Mouse (Mus musculus): ENCODE results near the gene Ssb. TPM values are rescaled to one million over a fixed set of nuclear protein-coding genes. Genes with fewer than 3 reads are reported as not detected.

Gene Ssb
- polyA plus RNA-seq, 1 experiment = 1.6 TPM

GRCm38 (mm10) chr2:69860972-69861452 is 350 bp upstream of the Ssb start:
- Histone ChIP-seq H3K4me3 (ENCODE audit: extremely low read depth, insufficient read depth, insufficient read length) (peak overlapping the region; percentile 81), H3K27me3 (ENCODE audit: control insufficient read depth, insufficient read depth, low read length) (no peaks in the 10 kb centered on the region), H3K4me1 (ENCODE audit: control insufficient read depth, insufficient read depth, insufficient read length) (no peaks in the 10 kb centered on the region; the same call in 1 of the 2 replicates), H3K27ac (ENCODE audit: insufficient read depth, low read length) (peak overlapping the region; percentile 79), H3K36me3 (ENCODE audit: control insufficient read depth, insufficient read depth, low read length) (peaks cover 3% of the 10 kb centered on the region; the same call in 1 of the 2 replicates)
- no peak for TF ChIP-seq POLR2A (IDR thresholded peaks at IDR 0.05; ENCODE audit: low read depth, low read length)
- TF ChIP-seq CTCF (IDR thresholded peaks at IDR 0.05; ENCODE audit: extremely low read depth, insufficient read depth, insufficient read length, insufficient replicate concordance) = no peak
- WGBS = 0% methylated on average over 13 of the region's 13 CpGs
- DNase-seq (ENCODE audit: low read depth in 1 of 2, low spot score in 2 of 2) = peak in 1 of 2 experiments; percentile 8

GRCm38 (mm10) chr2:69862117-69862657 is 825 bp downstream of the Ssb start:
- H3K27me3 ChIP-seq (ENCODE audit: control insufficient read depth, insufficient read depth, low read length) = no peaks in the 10 kb centered on the region
- WGBS = under 1% methylated on average over 13 of the region's 13 CpGs
- peak overlapping the region; percentile 81 for H3K4me3 ChIP-seq (ENCODE audit: extremely low read depth, insufficient read depth, insufficient read length)
- H3K27ac ChIP-seq (ENCODE audit: insufficient read depth, low read length) = peak overlapping the region; percentile 79; the same call in 1 of the 2 replicates
- no peaks in the 10 kb centered on the region; the same call in 1 of the 2 replicates for H3K4me1 ChIP-seq (ENCODE audit: control insufficient read depth, insufficient read depth, insufficient read length)
- TF ChIP-seq CTCF (IDR thresholded peaks at IDR 0.05; ENCODE audit: extremely low read depth, insufficient read depth, insufficient read length, insufficient replicate concordance) = no peak
- no peak for TF ChIP-seq POLR2A (IDR thresholded peaks at IDR 0.05; ENCODE audit: low read depth, low read length)
- H3K36me3 ChIP-seq (ENCODE audit: control insufficient read depth, insufficient read depth, low read length) = peaks cover 5% of the 10 kb centered on the region; the same call in 1 of the 2 replicates
- no peak for DNase-seq (ENCODE audit: low read depth in 1 of 2, low spot score in 2 of 2)

GRCm38 (mm10) chr2:69883990-69884391 is 22.6 kb downstream of the Ssb start:
- 59% methylated on average over 2 of the region's 2 CpGs for WGBS
- Histone ChIP-seq H3K27me3 (ENCODE audit: control insufficient read depth, insufficient read depth, low read length) (no peaks in the 10 kb centered on the region), H3K36me3 (ENCODE audit: control insufficient read depth, insufficient read depth, low read length) (no peaks in the 10 kb centered on the region; the same call in 1 of the 2 replicates), H3K4me3 (ENCODE audit: extremely low read depth, insufficient read depth, insufficient read length) (no peak overlapping the region), H3K4me1 (ENCODE audit: control insufficient read depth, insufficient read depth, insufficient read length) (no peaks in the 10 kb centered on the region), H3K27ac (ENCODE audit: insufficient read depth, low read length) (no peak overlapping the region)
- TF ChIP-seq CTCF (IDR thresholded peaks at IDR 0.05; ENCODE audit: extremely low read depth, insufficient read depth, insufficient read length, insufficient replicate concordance) (no peak), POLR2A (IDR thresholded peaks at IDR 0.05; ENCODE audit: low read depth, low read length) (no peak)
- no peak for DNase-seq (ENCODE audit: low read depth in 1 of 2, low spot score in 2 of 2)

- Histone ChIP-seq H3K36me3 (ENCODE audit: control insufficient read depth, insufficient read depth, low read length) (no peaks in the 10 kb centered on the region; the same call in 1 of the 2 replicates), H3K4me1 (ENCODE audit: control insufficient read depth, insufficient read depth, insufficient read length) (no peaks in the 10 kb centered on the region), H3K27ac (ENCODE audit: insufficient read depth, low read length) (no peak overlapping the region), H3K27me3 (ENCODE audit: control insufficient read depth, insufficient read depth, low read length) (no peaks in the 10 kb centered on the region), H3K4me3 (ENCODE audit: extremely low read depth, insufficient read depth, insufficient read length) (no peak overlapping the region)
- DNase-seq (ENCODE audit: low read depth in 1 of 2, low spot score in 2 of 2) = no peak
- TF ChIP-seq POLR2A (IDR thresholded peaks at IDR 0.05; ENCODE audit: low read depth, low read length) (no peak), CTCF (IDR thresholded peaks at IDR 0.05; ENCODE audit: extremely low read depth, insufficient read depth, insufficient read length, insufficient replicate concordance) (no peak)
- 32% methylated on average over 6 of the region's 6 CpGs for WGBS
These were observed 23.2 kb downstream of the Ssb start for GRCm38 (mm10) chr2:69884581-69884980.

- no peaks in the 10 kb centered on the region for H3K27me3 ChIP-seq (ENCODE audit: control insufficient read depth, insufficient read depth, low read length)
- peak overlapping the region; percentile 77 for H3K4me3 ChIP-seq (ENCODE audit: extremely low read depth, insufficient read depth, insufficient read length)
- WGBS = 2% methylated on average over 12 of the region's 12 CpGs
- H3K36me3 ChIP-seq (ENCODE audit: control insufficient read depth, insufficient read depth, low read length) = no peaks in the 10 kb centered on the region; the same call in 1 of the 2 replicates
- H3K4me1 ChIP-seq (ENCODE audit: control insufficient read depth, insufficient read depth, insufficient read length) = no peaks in the 10 kb centered on the region
- no peak for DNase-seq (ENCODE audit: low read depth in 1 of 2, low spot score in 2 of 2)
- H3K27ac ChIP-seq (ENCODE audit: insufficient read depth, low read length) = peak overlapping the region; percentile 7; the same call in 1 of the 2 replicates
- TF ChIP-seq CTCF (IDR thresholded peaks at IDR 0.05; ENCODE audit: extremely low read depth, insufficient read depth, insufficient read length, insufficient replicate concordance) (no peak), POLR2A (IDR thresholded peaks at IDR 0.05; ENCODE audit: low read depth, low read length) (no peak)
These were observed 23.7 kb downstream of the Ssb start for GRCm38 (mm10) chr2:69885050-69885449.

GRCm38 (mm10) chr2:69885451-69886305 is 24.3 kb downstream of the Ssb start, which contains the start of gene Mettl5:
Mettl5 (minus strand) TSS chr2:69885615.
- peak within 1 kb of the TSS; percentile 88 for H3K27ac ChIP-seq (ENCODE audit: insufficient read depth, low read length)
- H3K27me3 ChIP-seq (ENCODE audit: control insufficient read depth, insufficient read depth, low read length) = no peaks in the 10 kb centered on the region
- H3K36me3 ChIP-seq (ENCODE audit: control insufficient read depth, insufficient read depth, low read length) = no peaks in the 10 kb centered on the region
- H3K4me3 ChIP-seq (ENCODE audit: extremely low read depth, insufficient read depth, insufficient read length) = peak within 1 kb of the TSS; percentile 77
- DNase-seq (ENCODE audit: low read depth in 1 of 2, low spot score in 2 of 2) = peak; percentile 73 to 87
- under 1% methylated on average over 45 of the region's 45 CpGs for WGBS
- H3K4me1 ChIP-seq (ENCODE audit: control insufficient read depth, insufficient read depth, insufficient read length) = no peaks in the 10 kb centered on the region
- TF ChIP-seq POLR2A (IDR thresholded peaks at IDR 0.05; ENCODE audit: low read depth, low read length) (peak; percentile 87), CTCF (IDR thresholded peaks at IDR 0.05; ENCODE audit: extremely low read depth, insufficient read depth, insufficient read length, insufficient replicate concordance) (peak; percentile 39; the same call in 1 of the 2 replicates)
